ENCODE assay signal across 30 mouse cellular contexts in the genomic region with DNA sequence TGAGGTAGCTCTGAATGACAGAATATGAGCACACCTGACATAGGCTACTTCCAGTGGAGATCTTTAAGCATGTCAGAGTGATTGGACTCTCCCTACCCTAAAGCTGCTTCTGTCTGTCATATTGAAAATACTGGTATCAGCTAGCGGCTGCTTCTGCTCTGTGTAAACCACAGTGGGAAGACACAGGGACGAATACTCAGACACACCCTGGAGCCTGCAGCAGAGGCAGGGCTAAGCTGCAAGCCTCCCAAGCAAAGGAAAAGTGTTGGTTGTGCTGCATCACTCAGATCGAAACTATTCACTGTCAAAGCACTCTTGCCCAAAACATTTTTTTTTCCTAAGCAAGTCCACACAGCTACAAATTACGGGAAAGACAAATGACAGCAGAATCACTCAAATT.
DNase-seq lines count a peak whose midpoint lies in the region; ATAC-seq and TF ChIP-seq lines count a peak whose summit lies in the region.
"Had no signal": no experiment of that assay in that cellular context is flagged by ENCODE, and none has a peak within 500 bp of the region (broad histone marks: within the 10 kb centered on the region; RNA-seq: fewer than 3 reads in every experiment).

No protein-coding gene starts in this region.

- 0 out of 2 replicates have a peak, but pooled peaks cover 3% of the 10 kb centered on the region for H3K4me1 ChIP-seq in midbrain, embryonic 11.5 days (ENCODE audit: control insufficient read depth, insufficient read depth, low read length)
- H3K4me1 ChIP-seq in midbrain, embryonic 14.5 days (ENCODE audit: control insufficient read depth, insufficient read depth, low read length), result peaks cover 4% of the 10 kb centered on the region; the same call in 1 of the 2 replicates
- peaks cover 5 to 6% of the 10 kb centered on the region in 2 experiments; a peak in 3 of 4 replicates for H3K4me1 ChIP-seq in MEL (ENCODE audit: control insufficient read depth in 1 of 2, insufficient read depth in 2 of 2, low read length in 2 of 2)
- H3K4me1 ChIP-seq in liver, embryonic 11.5 days (replicated peaks; ENCODE audit: control insufficient read depth, insufficient read depth, low read length), result no peaks in the 10 kb centered on the region; the same call in none of the 2 replicates
- H3K4me1 ChIP-seq: stomach, embryonic 15.5 days had no signal

- H3K9me3 ChIP-seq in midbrain, embryonic 11.5 days (ENCODE audit: control insufficient read depth, low read length), result no peaks in the 10 kb centered on the region
- H3K9me3 ChIP-seq in midbrain, embryonic 14.5 days (ENCODE audit: control insufficient read depth, low read length), result no peaks in the 10 kb centered on the region
- H3K9me3 ChIP-seq in MEL (replicated peaks; ENCODE audit: insufficient read depth, low read length), result no peaks in the 10 kb centered on the region
- H3K9me3 ChIP-seq in liver, embryonic 11.5 days (ENCODE audit: control insufficient read depth, low read length), result no peaks in the 10 kb centered on the region
- H3K9me3 ChIP-seq: embryonic facial prominence, embryonic 12.5 days; forebrain, embryonic 15.5 days; hindbrain, embryonic 13.5 days; midbrain, embryonic 12.5 days; stomach, embryonic 15.5 days had no signal

- H3K27me3 ChIP-seq in midbrain, embryonic 11.5 days (ENCODE audit: control insufficient read depth, insufficient read depth, low read length), result no peaks in the 10 kb centered on the region
- no peaks in the 10 kb centered on the region for H3K27me3 ChIP-seq in midbrain, embryonic 14.5 days (ENCODE audit: control insufficient read depth, insufficient read depth, low read length)
- peaks cover 0 to 2% of the 10 kb centered on the region in 2 experiments; a peak in 1 of 4 replicates for H3K27me3 ChIP-seq in MEL (ENCODE audit: control insufficient read depth in 1 of 2, insufficient read depth in 2 of 2, low read length in 2 of 2)
- no peaks in the 10 kb centered on the region for H3K27me3 ChIP-seq in liver, embryonic 11.5 days (replicated peaks; ENCODE audit: control insufficient read depth, insufficient read depth, low read length)
- H3K27me3 ChIP-seq: embryonic facial prominence, embryonic 12.5 days; forebrain, embryonic 15.5 days; hindbrain, embryonic 13.5 days; midbrain, embryonic 12.5 days; stomach, embryonic 15.5 days had no signal

- TF ChIP-seq POLR2A in MEL (IDR thresholded peaks at IDR 0.05; ENCODE audit: control insufficient read depth in 1 of 2, insufficient read depth in 1 of 2, low read depth in 1 of 2, low read length in 2 of 2, poor library complexity in 1 of 2), result no peak

- peak; percentile 28 for DNase-seq in midbrain, embryonic 11.5 days (ENCODE audit: low spot score, missing footprints)
- no peak for DNase-seq in midbrain, embryonic 14.5 days
- peak; percentile 24 for DNase-seq in MEL (ENCODE audit: low read depth, low spot score)
- no peak for DNase-seq in liver, embryonic 11.5 days (ENCODE audit: low spot score)
- DNase-seq in naive thymus-derived CD4-positive, alpha-beta T cell, adult 2 months (ENCODE audit: low read depth), result peak; percentile 41
- DNase-seq in urinary bladder, postnatal 10 days (ENCODE audit: low spot score), result no peak
- DNase-seq in right cerebral cortex, postnatal 25 days, result no peak
- DNase-seq in thymus, postnatal 0 days (ENCODE audit: low spot score), result no peak
- DNase-seq: adrenal gland, adult 8-10 months; cerebellum, adult 8-10 months; cerebellum, postnatal 25 days; embryo, embryonic 11 days; gastrocnemius, adult 2 months; gastrocnemius, postnatal 36 days; heart, adult 18-20 months; heart, postnatal 4 days; kidney, adult 9 months; kidney, postnatal 10 days; left cerebral cortex, postnatal 4 days; lung, postnatal 4 days; thymus, postnatal 14 days had no signal

- TF ChIP-seq RAD21 in MEL (IDR thresholded peaks at IDR 0.05; ENCODE audit: low read depth, low read length), result no peak

- WGBS in midbrain, embryonic 11.5 days, result 77% methylated on average over 4 of the region's 4 CpGs
- 72% methylated on average over 4 of the region's 4 CpGs for WGBS in midbrain, embryonic 14.5 days
- 38% methylated on average over 4 of the region's 4 CpGs for WGBS in liver, embryonic 11.5 days

- ATAC-seq in midbrain, embryonic 11.5 days (ENCODE audit: low FRiP score), result no peak
- ATAC-seq in midbrain, embryonic 14.5 days (ENCODE audit: low FRiP score, low TSS enrichment), result no peak
- ATAC-seq in liver, embryonic 11.5 days (replicated peaks; ENCODE audit: low FRiP score), result peak; percentile 54; the same call in 1 of the 2 replicates
- ATAC-seq: forebrain, embryonic 15.5 days; intestine, postnatal 0 days; lung, postnatal 0 days had no signal

- no peaks in the 10 kb centered on the region for H3K79me2 ChIP-seq in MEL (ENCODE audit: control insufficient read depth, insufficient read depth, low read length, poor library complexity)

- no peak overlapping the region for H3K9ac ChIP-seq in midbrain, embryonic 11.5 days (ENCODE audit: low read length)
- H3K9ac ChIP-seq in midbrain, embryonic 14.5 days (replicated peaks; ENCODE audit: low read length), result no peak overlapping the region
- no peak overlapping the region for H3K9ac ChIP-seq in MEL (ENCODE audit: control insufficient read depth, low read depth, low read length, poor library complexity, severe bottlenecking)
- no peak overlapping the region for H3K9ac ChIP-seq in liver, embryonic 11.5 days (ENCODE audit: low read depth, low read length)
- H3K9ac ChIP-seq: embryonic facial prominence, embryonic 12.5 days; forebrain, embryonic 15.5 days; hindbrain, embryonic 13.5 days; midbrain, embryonic 12.5 days; stomach, embryonic 15.5 days had no signal

- H3K4me2 ChIP-seq in midbrain, embryonic 11.5 days, result no peak overlapping the region
- H3K4me2 ChIP-seq in midbrain, embryonic 14.5 days (ENCODE audit: low read length), result no peak overlapping the region
- H3K4me2 ChIP-seq in liver, embryonic 11.5 days, result no peak overlapping the region
- H3K4me2 ChIP-seq: embryonic facial prominence, embryonic 12.5 days; forebrain, embryonic 15.5 days; heart, embryonic 11.5 days; hindbrain, embryonic 13.5 days; midbrain, embryonic 12.5 days; stomach, embryonic 15.5 days had no signal

- H3K27ac ChIP-seq in midbrain, embryonic 11.5 days (ENCODE audit: low read depth, low read length), result no peak overlapping the region
- no peak overlapping the region for H3K27ac ChIP-seq in midbrain, embryonic 14.5 days (replicated peaks; ENCODE audit: low read depth, low read length)
- H3K27ac ChIP-seq in MEL (ENCODE audit: control insufficient read depth, low read depth, low read length), result no peak overlapping the region
- H3K27ac ChIP-seq in liver, embryonic 11.5 days (ENCODE audit: low read depth, low read length), result no peak overlapping the region
- H3K27ac ChIP-seq: embryonic facial prominence, embryonic 12.5 days; forebrain, embryonic 10.5 days; forebrain, embryonic 15.5 days; gastrocnemius, adult 2 months; hindbrain, embryonic 13.5 days; midbrain, embryonic 12.5 days; stomach, embryonic 15.5 days had no signal

- H3K4me3 ChIP-seq in midbrain, embryonic 11.5 days (ENCODE audit: low read depth, low read length), result no peak overlapping the region
- no peak overlapping the region for H3K4me3 ChIP-seq in midbrain, embryonic 14.5 days (replicated peaks; ENCODE audit: low read depth, low read length)
- H3K4me3 ChIP-seq in MEL (ENCODE audit: control insufficient read depth in 1 of 2, insufficient read depth in 1 of 2, low read depth in 2 of 2, low read length in 2 of 2), result no peak overlapping the region
- H3K4me3 ChIP-seq in liver, embryonic 11.5 days (ENCODE audit: low read depth, low read length), result no peak overlapping the region
- H3K4me3 ChIP-seq: embryonic facial prominence, embryonic 12.5 days; forebrain, embryonic 10.5 days; forebrain, embryonic 15.5 days; gastrocnemius, adult 2 months; hindbrain, embryonic 13.5 days; midbrain, embryonic 12.5 days; stomach, embryonic 15.5 days had no signal

- H3K36me3 ChIP-seq in midbrain, embryonic 11.5 days (ENCODE audit: control insufficient read depth, insufficient read depth, low read length), result no peaks in the 10 kb centered on the region
- H3K36me3 ChIP-seq in midbrain, embryonic 14.5 days (ENCODE audit: control insufficient read depth, insufficient read depth, low read length), result no peaks in the 10 kb centered on the region
- peaks cover 0 to 6% of the 10 kb centered on the region in 2 experiments; a peak in 2 of 4 replicates for H3K36me3 ChIP-seq in MEL (ENCODE audit: control insufficient read depth in 1 of 2, insufficient read depth in 2 of 2, low read length in 2 of 2)
- H3K36me3 ChIP-seq in liver, embryonic 11.5 days (ENCODE audit: control insufficient read depth, insufficient read depth, low read length), result no peaks in the 10 kb centered on the region
- H3K36me3 ChIP-seq: embryonic facial prominence, embryonic 12.5 days; forebrain, embryonic 10.5 days; forebrain, embryonic 15.5 days; hindbrain, embryonic 13.5 days; midbrain, embryonic 12.5 days; stomach, embryonic 15.5 days had no signal

- TF ChIP-seq EP300 in MEL (IDR thresholded peaks at IDR 0.05; ENCODE audit: low read depth in 1 of 2, low read length in 2 of 2), result no peak

- TF ChIP-seq CTCF in MEL (IDR thresholded peaks at IDR 0.05 in 2 of 3, conservative IDR thresholded peaks at IDR 0.05 in 1 of 3; ENCODE audit: control insufficient read depth in 1 of 3, insufficient read depth in 1 of 3, low read depth in 2 of 3, low read length in 3 of 3, poor library complexity in 1 of 3, severe bottlenecking in 1 of 3), result no peak

TF ChIP-seq in MEL, 35 proteins besides CTCF, POLR2A, EP300 and RAD21:
- TF ChIP-seq TAL1 (IDR thresholded peaks at IDR 0.05; ENCODE audit: low read length), result no peak
- no peak for TF ChIP-seq MXI1 (IDR thresholded peaks at IDR 0.05; ENCODE audit: low read depth, low read length)
- TF ChIP-seq MYC (IDR thresholded peaks at IDR 0.05; ENCODE audit: low read depth, low read length), result no peak
- no peak for TF ChIP-seq BHLHE40 (IDR thresholded peaks at IDR 0.05; ENCODE audit: borderline replicate concordance, low read depth, low read length)
- no peak for TF ChIP-seq MAFK (IDR thresholded peaks at IDR 0.05; ENCODE audit: borderline replicate concordance, low read depth, low read length)
- no peak for TF ChIP-seq MAX (IDR thresholded peaks at IDR 0.05; ENCODE audit: low read length)
- TF ChIP-seq ZKSCAN1 (IDR thresholded peaks at IDR 0.05; ENCODE audit: low read depth, low read length), result no peak
- TF ChIP-seq HCFC1 (IDR thresholded peaks at IDR 0.05; ENCODE audit: low read depth, low read length), result no peak

Comparison
In these comparisons a context has a peak if more than half of its experiments do, and no peak if none do; other contexts are left out.
1. DNase-seq: peak in midbrain, embryonic 11.5 days (single experiment), MEL (single experiment) and naive thymus-derived CD4-positive, alpha-beta T cell, adult 2 months (single experiment); none in midbrain, embryonic 14.5 days (single experiment), liver, embryonic 11.5 days (single experiment), urinary bladder, postnatal 10 days (single experiment), right cerebral cortex, postnatal 25 days (single experiment) and thymus, postnatal 0 days (single experiment).